Mouse (Mus musculus): Measurements from ENCODE around the gene Morn2. TPM values are rescaled to one million over a fixed set of nuclear protein-coding genes. Genes with fewer than 3 reads are reported as not detected.

Gene Morn2
- polyA plus RNA-seq, 1 experiment, result 0.19 TPM

DNA sequence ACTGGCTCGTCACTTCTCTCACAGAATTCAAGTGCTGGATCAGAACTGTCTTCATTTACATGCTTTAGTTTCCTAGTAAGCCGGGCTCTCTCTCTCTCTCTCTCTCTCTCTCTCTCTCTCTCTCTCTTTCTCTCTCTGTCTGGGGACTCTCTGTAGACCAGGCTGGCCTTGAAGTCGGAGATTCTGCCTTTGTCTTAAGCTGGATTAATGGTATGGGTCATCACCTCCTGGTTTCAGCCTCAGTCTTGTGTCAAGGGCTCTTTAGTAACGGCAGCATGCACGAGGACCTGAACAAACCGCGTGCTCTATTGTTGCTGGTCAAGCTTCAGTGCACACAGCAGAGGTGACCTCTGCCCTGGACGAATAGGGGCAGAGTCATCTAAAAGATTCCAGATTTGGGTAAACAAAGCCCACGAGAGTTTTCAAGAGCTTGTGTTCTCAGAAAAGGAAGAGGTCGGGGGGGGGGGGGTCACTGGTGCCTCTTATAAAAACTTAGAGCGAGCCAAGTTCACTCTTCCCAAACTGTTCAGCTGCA, 56.7 kb downstream of the Morn2 start:
- Histone ChIP-seq H3K9me3 (ENCODE audit: control insufficient read depth, low read length) (peaks cover 4% of the 10 kb centered on the region; the same call in 1 of the 2 replicates), H3K4me1 (ENCODE audit: control insufficient read depth) (no peaks in the 10 kb centered on the region), H3K4me3 (replicated peaks) (no peak overlapping the region), H3K36me3 (ENCODE audit: control insufficient read depth) (no peaks in the 10 kb centered on the region), H3K27me3 (ENCODE audit: control insufficient read depth) (no peaks in the 10 kb centered on the region)
- no peak for TF ChIP-seq TAL1 (IDR thresholded peaks at IDR 0.05; ENCODE audit: low read length)

Other genes starting within 250 kb of the Morn2 start
- 2.5 TPM in 2 replicates for gene Hnrnpll, start 227.9 kb upstream of the Morn2 start, polyA plus RNA-seq (2012)
- 0.02 TPM in 1 of 2 replicates, not detected in the other for gene Galm, start 162.7 kb upstream of the Morn2 start, polyA plus RNA-seq (2012)
- 3.6 and 5.4 TPM in 2 replicates for gene Srsf7, start 82.9 kb upstream of the Morn2 start, polyA plus RNA-seq (2012)
- gene Ttc39d, start 82.7 kb upstream of the Morn2 start, polyA plus RNA-seq (2012), result 0.01 TPM in 1 of 2 replicates, not detected in the other
- gene Gemin6, start 65.8 kb upstream of the Morn2 start, polyA plus RNA-seq (2012), result not detected in 2 replicates
- 0.24 and 0.26 TPM in 2 replicates for gene Dhx57, start 273 bp downstream of the Morn2 start, polyA plus RNA-seq (2012)
- gene Arhgef33, start 17.2 kb downstream of the Morn2 start, polyA plus RNA-seq (2012), result not detected in 2 replicates
- gene Gm10190, start 83.3 kb downstream of the Morn2 start, polyA plus RNA-seq (2012), result not detected in 2 replicates
- 0.04 and 0.06 TPM in 2 replicates for gene Sos1, start 190.2 kb downstream of the Morn2 start, polyA plus RNA-seq (2012)